Mouse (Mus musculus) thymus, adult 2 months (tissue): Measurements from ENCODE around the gene Cst8.

Experiments
- CTCF ChIP-seq: fragments of 200-500 bp; IDR thresholded peaks from 2 replicates; pipeline ENCODE4 v1.5.1; 2012; ENCODE audit warnings: mild to moderate bottlenecking, control low read depth, low read length, moderate library complexity, borderline replicate concordance; ENCODE audit not compliant: control insufficient read depth, poor library complexity, insufficient read depth; ENCODE audit errors: extremely low read depth
- POLR2A ChIP-seq: fragments of 200-500 bp; IDR thresholded peaks from 2 replicates; pipeline ENCODE4 v1.6.1; 2012; ENCODE audit warnings: mild to moderate bottlenecking, low read length, control low read depth, moderate library complexity; ENCODE audit not compliant: control insufficient read depth, poor library complexity, insufficient read depth; ENCODE audit errors: extremely low read depth

- no peak for TF ChIP-seq POLR2A
- no peak for TF ChIP-seq CTCF
Measured at GRCm38 (mm10) chr2:148825986-148826385, 27.4 kb downstream of the Cst8 start.
